Mouse (Mus musculus) WW6 (cell line): ENCODE measurements at regions not wholly inside any gene's neighbourhood (a gene's known extent, or its start where the extent isn't known, plus 50 kb on each side); places are given as distances from the start of the nearest gene placed in this dataset.

ENCODE experiments used
- DNase-seq: peaks from one replicate; pipeline ENCODE4 v3.0.0-alpha.2; 2013; ENCODE audit warnings: low read depth, low spot score

DNA sequence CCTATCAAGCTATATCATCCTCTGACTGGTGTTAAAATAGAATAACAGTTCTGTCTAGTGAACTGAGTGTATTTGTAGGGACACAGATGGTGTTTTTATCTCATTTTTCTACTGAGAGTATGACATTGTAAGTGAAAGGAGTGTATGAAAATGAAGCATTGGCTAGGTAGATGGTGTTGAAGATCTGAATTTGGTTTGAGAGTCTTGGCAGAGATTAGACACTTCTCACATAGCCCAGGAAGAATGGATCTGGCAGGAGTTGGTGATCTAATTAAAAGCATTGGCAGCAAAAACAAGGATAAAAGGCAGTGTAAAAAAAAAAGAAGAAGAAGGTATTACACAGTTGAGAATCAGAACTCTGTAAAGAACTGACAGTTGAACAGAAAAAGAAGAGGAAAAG, 900.4 kb upstream of the Pabpc4l start:
- no peak for DNase-seq

DNA sequence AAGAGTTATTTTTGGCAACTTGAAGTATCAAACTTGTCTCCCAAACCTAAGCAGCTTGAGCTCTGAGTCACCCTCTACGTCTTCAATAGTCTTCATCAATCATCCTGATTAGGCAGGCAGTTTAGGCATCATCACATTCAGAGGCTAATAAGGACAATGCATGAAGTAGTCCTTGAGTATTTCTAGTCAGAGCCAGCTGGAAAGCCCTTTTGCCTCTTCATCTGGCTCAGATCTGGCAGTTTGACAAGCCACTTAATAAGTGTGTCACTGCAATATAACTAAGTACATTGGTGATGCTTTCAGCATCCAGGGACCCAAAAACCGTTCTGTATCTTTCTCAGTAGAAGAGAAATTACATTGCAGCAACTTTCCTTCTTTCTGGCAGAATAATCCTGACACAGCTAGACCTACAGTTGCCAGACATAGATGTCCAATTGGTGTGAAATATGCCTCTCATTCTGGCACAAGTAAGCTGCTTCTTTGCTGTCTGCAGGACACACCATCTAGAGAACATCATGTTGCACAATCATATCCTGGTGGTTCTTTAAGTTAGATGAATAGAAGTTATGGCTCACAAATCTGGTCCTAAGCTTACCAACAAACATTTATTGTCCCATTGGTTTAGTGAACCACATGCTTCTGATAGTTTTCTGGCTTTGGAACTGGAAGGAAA, 868.5 kb upstream of the Pabpc4l start:
- DNase-seq: no peak

DNA sequence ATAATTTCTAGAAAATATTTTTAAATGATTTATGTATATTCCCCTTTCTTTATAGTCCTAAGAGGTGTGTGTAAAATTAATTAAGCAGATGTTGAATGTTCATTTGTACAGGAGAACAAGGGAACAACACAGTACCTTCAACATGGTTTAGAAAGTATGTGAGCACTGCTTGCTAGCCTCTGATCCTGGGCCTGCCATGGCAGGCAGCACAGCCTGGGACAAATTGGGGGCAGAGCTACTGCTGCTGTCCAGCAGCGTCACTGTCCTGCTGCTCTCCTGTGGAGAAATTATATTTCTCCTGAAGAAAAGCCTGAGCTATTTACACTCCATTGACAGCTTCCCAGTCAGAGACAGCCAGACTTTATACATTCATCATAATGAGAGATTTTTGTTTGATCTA, 833.8 kb upstream of the Pabpc4l start:
- DNase-seq: no peak

DNA sequence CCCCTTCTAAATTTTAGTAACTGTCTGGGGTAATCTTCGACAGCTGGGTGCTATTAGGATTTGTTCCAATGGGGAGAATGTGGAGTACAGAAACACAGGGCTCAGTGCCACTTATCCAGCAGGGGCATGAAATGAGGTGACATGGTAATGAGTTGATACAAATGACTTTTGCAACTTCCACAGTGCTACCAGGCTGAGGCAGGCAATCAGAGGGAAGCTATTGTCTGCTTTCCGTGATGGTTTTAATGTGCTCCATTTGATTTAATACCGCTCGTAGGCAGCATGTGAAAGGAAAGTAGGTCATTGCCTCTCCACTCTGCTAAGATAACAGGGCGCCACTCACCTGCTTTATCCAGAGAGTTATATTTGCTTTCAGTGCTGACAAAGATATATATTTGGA, 832.3 kb upstream of the Pabpc4l start:
- DNase-seq: no peak

DNA sequence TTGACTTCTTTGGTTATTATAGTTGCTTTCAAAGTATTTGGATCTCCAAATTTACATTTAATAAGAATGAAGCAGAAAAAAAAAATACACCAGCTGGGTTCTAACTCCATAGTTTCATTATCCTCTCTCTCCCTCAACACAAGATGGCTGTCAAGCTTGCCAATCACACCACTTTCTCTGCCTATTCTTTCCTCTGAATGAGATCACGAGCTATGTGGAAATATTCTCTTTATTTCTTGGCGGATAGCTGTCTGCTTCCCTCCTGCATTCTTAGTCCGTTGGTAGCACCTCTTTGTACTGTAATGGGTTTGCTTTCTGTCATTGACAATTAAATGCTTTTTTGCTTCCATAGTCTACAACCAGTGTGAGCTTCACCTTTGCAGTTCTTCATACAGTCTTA, 793.0 kb upstream of the Pabpc4l start:
- DNase-seq: no peak

DNA sequence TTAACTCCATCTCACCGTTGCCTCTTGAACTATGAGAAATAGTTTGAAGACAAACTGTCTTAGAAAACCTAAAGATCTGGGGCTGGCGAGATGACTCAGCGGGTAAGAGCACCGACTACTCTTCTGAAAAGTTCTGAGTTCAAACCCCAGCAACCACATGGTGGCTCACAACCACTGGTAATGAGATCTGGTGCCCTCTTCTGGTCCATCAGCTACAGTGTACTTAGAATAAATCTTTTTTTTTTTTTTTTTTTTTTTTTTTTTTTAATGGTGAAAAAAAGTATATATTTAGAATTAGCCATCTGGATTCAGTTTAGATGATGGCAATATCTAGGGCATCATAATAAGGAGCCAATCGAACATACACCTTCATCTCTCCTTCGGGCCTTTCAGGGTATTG, 782.2 kb upstream of the Pabpc4l start:
- DNase-seq: peak; percentile 4

DNA sequence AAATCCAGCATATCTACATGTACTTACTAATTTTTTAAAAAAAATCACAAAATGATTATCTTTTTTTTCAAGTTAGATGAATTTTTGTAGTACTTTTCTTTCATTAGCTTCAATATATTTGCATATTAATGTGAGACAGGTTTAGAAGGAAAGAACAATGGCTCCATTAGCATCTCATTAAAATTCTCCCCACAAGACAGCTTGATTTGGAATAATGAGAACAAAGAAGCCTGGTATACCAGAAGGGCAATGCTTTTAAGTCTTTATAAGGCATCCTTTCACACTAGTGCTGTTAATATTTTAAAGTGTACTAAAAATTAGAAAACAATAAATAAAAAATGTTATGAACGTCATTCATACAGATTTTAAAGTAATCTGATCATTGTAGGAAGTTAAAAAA, 770.6 kb upstream of the Pabpc4l start:
- no peak for DNase-seq

DNA sequence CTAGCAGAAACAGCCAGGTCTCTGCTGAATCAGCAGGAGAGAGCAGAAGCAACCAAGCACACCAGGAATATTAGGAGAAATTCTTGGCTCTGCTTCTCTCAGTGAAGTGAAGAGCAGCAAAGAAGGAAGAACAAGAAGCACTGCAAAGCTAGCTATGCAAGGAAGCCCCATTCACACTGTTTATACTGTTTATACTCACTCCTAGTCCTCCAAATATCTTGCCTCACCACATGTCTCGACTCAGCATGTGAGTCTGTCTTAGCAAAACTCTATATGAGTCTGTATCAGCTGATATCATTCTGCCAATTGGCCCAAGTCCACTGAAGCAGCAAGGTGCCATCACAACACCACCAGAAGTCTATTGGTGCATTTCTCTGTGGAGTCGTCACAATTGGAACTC, 765.1 kb upstream of the Pabpc4l start:
- no peak for DNase-seq

DNA sequence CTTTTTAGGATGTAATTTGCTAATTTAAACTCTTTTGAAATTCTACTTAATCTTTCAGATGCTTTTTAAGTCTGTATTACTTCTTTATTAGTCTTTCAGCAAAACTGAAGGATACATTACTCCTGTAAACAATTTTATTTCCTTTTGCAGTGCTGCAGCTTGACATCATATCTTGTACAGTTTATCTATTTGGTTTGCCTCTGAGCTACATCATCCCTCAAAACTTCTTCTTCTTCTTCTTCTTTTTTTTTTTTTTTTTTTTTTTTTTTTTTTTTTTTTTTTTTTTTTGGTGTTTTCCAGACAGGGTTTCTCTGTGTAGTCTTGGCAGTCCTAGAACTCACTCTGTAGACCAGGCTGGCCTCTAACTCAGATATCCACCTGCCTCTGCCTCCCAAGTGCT, 749.6 kb upstream of the Pabpc4l start:
- no peak for DNase-seq

DNA sequence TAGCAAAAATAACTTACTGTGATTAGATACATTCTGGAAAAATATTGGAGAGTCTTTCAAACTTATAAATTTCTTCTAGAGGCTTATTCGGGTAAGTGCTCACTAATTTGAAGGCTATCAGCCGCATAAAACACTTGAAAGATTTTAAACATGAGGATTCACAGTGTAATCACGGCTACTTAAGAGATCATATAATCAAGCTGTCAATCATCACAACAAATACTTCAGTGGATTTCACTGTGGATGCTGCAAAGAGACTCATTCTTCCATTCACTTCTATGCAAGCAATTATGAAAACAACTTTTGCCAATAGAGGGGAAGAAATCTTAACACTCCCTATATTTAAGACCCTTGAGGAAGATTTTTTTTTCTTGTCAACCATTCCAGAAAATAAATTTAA, 736.2 kb upstream of the Pabpc4l start:
- no peak for DNase-seq

DNA sequence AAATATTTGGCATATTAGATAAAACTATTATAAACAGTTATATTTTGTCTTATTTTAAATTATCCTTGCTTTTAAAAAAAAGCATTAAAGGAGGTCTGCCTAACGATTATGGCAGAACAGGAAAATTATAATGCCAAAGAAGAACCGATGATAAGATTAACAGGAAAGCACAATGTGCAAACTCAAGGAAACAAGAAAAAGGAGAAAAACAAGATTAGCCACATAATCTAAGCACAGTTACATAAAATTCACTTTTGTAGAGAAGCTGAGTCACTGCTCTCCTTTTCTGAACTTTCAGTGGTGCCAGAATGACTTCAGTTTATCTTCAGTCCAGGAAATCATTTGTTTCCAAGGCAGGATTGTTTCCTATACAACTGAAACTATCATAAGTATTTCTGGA, 734.7 kb upstream of the Pabpc4l start:
- DNase-seq: no peak

DNA sequence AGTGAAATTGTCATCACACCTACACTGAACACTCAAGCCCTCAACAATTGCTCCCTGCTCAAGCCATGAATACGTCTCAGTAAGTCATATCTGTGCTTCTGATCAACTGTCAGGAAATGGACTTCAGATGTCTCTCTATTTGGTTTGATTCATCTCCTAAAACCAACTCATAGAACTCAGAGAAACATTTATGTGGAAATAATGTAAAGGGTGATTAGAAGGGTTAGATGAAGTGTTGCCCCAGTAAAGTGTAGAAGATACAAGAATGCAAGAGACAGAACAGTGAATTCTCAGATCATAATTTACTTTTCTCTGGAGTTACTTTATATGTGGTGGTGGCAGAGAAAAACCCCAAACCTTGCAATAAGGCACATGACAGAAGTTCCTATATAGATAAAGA, 732.4 kb upstream of the Pabpc4l start:
- no peak for DNase-seq
